Mouse (Mus musculus) ES-CJ7 (cell line): ENCODE data around the gene Ihh.

ENCODE experiments used
- DNase-seq: peaks from one replicate; pipeline ENCODE4 v3.0.0; 2011; ENCODE audit warnings: low read depth, low spot score

Gene Ihh

DNA sequence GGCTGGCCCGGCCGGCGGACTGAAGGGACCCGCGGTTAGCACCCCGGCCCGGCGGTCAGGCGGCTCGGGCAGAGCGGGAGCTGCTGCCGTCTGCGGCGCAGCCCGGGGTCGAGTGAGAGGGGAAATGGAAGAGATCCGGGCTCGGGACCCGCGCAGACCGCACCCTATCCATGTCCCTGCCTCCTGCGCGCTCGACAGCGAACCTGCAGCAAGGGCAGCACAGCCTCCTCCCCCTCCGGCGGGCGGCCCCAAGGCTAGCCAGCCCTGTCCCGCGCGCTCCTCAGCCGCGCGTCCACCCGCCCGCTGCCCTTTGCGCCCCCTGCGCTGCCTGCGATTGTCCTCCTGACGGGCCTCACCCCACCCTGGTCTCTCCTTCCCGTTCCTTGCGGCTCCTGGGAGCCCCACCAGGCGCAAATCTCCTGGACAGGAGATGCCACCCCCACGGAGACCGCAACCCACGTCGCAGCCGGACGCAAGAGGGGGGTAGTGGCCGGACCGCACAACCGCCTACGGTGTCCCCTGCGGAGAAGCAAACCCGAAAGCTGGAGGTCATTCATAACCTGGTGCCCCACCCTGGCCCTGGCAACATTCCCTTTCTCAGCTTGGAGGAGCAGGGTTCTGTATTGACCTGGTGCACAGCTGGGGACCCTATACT, at the start of gene Ihh:
Gene Ihh, minus strand, starts transcription at position 117 of the 655 bp plus-strand sequence.
- no peak for DNase-seq

DNA sequence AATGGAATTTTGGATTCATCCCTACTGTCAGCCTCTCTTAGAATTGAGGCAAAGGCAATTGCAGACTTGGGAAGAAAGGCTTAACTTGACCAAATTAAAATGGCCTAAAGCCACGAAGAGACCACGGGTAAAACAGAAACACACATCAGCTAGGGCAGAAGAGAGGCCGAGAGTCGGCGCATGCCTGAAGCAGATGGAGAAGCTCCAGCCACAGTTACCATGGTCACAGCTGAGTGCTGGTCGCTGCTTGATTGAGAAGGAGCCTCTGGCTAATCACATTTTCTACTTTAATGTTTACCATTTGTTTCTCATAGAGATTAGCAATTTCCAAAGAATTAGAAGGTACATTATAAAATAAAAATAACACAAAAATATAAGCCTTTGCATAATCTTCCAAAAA, 49.7 kb upstream of the Ihh start:
- DNase-seq: no peak

DNA sequence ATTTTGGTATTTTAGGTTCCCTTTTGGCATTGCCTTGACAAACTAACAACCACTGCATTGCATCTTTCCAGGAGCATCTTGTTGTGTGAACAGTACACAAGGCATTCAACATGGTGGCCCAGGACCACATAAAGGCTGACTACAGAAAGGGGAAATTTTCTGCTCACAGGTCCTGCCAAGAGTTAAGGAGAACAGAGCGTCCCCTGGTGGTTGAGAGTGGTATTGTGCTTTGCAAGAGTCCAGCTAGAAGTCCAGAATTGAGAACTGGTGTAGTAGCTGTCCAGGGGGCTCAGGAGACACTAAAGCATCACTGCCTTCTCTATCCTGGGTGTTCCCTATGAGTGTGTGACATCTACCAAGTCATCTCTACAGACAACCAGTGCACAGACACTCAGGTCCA, 49.0 kb upstream of the Ihh start:
- DNase-seq: peak; percentile 83

DNA sequence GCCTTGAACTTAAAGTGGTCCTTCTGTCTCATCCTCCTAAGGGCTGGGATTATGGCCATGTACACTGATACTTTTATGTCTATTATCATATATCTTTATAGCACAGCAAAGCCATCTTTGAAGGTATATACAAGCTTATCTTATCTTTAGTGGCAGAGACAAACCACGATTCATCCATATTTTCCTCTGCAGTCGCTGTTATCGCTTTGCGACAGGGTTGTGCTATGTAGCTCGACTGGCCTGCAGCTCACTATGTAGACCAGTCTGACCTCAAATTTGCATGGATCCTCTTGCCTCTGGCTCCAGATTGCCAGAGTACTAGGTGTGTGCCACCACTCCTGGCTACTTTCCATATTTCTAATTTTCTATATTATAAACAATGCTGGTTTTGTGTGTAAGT, 47.7 kb upstream of the Ihh start:
- no peak for DNase-seq

DNA sequence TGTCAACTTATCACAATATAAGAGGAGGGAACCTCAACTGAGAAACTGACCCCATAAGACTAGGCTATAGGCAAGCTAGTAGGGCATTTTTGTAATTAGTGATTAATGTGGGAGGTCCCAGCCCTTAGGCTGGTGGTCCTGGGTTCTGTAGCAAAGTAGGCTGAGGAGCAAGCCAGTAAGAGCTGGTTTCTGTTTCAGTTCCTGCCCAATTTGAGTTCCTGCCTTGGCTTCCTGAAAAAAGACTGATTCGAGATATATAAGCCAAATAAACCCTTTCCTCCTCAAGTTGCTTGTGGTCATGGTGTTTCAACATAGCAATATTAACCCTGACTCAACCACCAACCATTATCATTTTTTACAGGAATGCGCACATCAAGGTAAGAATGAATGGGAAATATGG, 45.8 kb upstream of the Ihh start:
- no peak for DNase-seq

DNA sequence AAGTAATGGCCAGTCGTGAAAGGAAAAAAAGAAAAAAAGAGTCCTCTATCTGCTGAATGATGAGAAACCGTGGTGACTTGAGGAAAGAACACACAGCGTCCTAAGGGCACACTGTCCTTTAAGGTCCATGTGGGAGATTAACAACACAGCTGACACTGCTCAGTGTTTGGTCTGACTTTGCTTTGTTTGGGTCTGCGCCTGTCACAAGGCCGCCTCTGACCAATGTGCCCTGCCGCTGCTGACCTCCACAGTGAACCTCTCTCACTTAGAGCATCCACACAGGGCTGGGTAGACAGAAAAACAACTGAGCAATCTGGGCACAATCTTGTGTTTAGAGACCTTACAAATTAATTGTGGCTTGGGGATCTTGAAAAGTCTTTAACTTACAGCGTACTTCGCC, 25.5 kb upstream of the Ihh start:
- DNase-seq: no peak

DNA sequence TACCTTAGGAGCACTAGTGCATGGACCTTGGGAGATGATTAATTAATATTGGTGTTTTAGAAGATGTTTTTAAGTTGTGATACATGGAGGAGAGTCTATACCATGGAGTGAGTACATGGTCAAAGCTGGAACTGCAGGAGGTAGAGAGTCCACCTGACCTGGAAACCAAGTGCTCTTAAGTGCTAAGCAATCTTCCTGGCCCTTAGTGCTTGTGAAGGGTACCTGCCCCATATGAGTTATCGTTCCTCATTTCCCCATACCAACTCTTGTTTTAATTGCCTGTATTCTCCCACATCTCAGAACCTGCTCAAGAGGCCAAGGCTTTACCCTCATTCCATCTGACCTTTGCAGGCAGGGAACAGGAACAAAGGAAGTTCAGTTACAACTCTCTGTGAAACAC, 24.5 kb upstream of the Ihh start:
- no peak for DNase-seq

DNA sequence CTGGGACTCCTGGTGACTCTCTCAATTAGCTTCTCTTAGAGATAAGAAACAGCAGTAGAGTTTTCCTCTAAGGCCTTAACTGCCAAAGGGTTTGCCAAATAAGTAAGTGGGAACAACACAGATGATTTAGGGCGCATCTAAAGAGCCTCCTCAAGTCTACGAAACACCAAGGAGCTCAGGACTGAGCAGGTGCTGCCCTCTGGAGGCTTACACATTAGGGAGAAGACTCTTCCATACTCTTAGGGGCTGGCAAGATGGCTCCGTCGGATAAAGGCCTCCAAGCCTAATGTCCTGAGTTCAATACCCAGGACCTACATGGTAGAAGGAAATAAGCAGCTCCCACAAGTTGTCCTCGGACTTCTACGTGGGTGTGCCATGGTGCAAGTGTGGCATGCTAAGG, 22.1 kb upstream of the Ihh start:
- peak; percentile 37 for DNase-seq

DNA sequence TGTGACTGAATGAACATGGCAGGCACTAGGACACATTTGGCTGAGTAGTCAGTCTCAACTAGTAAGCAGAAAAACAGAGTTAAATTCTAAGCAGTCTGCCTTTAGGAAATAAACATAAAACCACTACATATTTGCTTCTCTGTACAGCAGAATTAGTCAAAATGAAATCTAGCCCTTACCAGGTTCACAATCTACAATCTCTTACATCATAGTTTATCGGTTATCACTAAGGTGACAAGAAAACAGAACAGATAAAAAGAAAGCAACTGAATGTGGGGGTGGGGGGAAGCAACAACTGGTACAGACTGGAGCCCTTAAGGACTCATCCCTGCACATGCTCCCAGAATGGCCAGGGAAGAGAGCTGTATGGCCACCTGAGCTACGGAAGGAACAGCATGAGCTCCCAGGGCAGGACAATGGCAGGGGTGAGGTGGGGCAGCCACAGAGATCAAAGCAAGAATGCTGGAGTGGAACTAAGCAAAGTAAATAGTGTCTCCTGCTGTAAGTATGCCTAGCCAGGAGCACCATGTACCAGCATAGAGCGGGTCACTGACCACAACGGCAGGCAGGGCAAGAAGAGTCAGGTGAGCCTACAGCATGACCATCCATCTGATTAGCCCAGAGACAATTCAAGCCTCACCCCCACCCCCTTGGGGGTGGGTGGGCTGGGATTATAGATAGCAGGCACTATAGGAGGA, 20.0 kb upstream of the Ihh start:
- DNase-seq: no peak

DNA sequence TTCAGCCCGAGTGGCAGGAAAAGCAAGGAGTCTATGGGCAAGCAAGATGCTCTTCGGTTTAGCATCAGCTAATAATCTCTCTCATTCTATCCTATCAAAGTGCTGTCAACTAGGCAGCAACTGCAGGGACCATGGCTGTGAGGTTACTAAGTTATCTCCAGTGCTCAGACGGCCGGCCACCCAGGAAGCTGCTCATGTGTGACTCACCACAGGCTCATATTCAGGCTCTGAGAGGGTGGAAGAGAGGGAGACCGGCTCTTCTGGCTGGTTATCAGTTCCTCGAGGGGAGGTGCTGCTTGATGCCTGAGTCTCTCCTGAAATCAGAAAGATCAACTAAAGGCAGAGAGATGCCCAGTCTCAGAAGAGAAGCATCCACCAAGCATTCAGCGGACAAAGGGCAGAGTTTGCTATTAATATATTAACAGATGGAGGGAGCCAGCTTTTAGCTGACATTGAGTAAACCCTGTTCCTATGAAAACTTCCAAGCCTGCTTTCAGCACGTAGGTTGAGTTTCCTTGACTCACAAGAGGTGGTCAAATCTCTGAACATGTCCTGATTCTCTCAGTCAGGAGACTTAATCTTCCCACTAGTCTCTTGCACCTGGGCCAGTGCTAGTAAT, 16.6 kb upstream of the Ihh start:
- DNase-seq: no peak

DNA sequence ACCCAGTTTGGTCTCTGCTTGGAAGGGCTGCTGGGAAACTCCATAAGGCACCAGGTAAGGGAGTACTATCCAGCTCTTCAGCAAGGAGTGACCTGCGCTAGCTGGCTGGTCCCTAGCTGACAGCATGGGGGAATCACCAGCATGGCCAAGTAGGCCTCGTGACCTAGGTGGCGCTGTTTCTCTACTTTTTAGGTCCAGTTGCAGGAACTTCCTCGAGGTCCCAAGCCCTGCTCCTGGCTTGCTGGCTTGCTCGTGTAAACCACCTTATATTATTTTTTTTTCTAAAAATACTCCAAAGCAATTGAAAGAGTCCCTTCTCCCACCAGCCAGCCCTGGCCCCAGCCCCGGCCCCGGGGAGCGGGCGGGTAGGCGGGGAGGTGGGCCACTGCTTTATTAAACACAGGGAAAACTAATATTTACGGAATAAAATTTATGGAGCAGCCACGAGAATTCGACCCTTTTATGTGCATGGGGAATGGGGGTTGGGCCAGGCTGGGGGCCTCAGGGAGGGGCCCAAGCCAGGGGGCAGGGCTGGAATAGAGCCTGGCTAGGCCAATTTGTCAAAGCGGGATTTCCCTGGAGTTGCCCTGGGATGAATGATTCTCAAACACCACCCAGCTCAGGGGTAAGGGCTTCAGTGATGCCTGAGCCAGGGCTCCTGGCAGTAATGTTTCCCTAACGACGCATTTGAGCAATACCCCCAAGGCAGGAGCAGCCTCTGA, 13.2 kb upstream of the Ihh start:
- peak; percentile 91 for DNase-seq

DNA sequence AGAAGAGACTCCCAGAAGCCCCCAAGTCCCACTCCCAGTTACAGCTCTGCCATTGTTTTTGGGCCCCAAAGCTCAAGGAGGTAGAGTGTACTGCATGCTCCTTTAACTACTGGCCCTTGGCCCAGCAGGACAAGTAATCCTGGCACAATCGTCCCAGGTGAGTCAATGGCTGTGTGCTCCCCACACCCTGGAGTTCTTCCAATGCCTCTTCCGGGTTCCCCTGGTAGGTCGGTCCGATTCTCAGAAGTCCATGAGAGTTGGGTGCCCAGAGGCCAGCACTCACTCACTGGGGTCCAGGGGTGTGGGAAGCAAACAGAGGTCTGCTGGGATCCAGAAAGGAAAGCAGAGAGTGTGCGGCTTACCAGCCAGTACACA, 11.4 kb upstream of the Ihh start:
- DNase-seq: no peak

DNA sequence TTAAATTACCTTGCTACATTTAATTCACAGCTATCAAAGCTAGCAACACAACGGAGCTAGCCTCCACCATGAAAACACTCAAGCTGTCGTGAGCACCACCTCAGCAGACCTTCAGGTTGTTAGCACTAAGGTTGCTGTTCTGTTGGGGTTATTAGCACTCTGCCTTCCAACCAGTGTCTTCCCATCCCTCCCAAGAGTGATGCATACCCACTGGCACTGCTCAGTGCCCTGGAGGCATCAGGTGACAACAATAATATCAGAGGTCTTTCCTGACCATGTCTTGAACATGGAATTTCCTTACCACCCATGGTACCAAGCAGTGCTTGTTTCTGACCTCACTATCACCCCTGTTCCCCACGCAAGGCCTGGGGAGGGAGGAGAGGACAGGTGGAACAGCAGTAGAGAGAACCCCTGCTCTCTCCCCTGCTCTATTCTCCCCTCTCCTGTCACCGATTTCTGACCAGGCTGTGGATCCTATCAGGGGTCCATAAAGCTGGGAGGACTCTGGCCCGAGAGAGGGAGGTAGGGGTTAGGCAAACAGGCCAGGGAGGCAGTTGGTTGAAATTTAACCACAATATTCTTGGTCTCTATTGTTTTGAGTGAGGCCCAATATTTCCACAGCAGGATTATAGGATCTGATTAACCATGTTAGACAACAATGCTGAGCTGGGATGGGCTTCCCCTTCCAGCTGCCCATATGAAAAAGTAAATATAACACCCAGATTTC, 10.8 kb upstream of the Ihh start:
- no peak for DNase-seq

DNA sequence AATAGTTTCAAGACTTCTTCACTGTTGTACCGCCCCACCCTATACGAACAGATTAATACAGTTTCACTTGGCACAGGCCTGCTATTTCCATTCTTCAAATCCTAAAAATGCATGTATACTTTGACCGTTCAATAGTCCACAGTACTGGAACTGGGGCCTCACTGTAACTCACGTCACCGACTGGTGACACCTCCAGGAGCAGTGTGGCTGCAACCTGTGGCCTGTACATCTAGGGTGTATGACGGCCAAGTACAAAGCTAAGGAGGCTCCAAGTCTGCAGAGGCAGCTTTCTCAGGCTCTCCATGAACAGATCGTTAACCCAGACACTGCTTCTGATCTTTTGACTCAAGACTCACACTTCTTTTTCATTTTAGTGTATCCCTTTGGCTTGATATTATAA, 10.2 kb upstream of the Ihh start:
- DNase-seq: no peak

DNA sequence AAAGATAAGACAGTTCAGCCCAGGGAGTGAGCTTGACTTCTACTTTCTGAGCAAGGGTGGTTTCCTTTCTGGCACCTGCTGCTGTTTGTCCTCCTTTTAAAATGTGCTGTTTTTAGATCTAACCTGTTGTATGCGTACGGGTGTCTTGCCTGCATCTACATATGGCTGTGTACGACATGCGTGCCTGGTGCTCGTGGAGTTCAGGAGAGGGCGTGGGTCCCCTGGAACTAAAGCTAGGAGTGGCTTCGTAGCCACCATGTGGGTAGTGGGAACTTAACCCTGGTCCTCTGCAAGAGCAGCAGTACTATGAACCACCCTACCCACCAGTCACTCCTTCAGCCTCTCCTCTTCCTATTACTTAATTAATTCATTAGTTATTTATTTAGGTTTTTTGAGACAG, 8.6 kb upstream of the Ihh start:
- no peak for DNase-seq

DNA sequence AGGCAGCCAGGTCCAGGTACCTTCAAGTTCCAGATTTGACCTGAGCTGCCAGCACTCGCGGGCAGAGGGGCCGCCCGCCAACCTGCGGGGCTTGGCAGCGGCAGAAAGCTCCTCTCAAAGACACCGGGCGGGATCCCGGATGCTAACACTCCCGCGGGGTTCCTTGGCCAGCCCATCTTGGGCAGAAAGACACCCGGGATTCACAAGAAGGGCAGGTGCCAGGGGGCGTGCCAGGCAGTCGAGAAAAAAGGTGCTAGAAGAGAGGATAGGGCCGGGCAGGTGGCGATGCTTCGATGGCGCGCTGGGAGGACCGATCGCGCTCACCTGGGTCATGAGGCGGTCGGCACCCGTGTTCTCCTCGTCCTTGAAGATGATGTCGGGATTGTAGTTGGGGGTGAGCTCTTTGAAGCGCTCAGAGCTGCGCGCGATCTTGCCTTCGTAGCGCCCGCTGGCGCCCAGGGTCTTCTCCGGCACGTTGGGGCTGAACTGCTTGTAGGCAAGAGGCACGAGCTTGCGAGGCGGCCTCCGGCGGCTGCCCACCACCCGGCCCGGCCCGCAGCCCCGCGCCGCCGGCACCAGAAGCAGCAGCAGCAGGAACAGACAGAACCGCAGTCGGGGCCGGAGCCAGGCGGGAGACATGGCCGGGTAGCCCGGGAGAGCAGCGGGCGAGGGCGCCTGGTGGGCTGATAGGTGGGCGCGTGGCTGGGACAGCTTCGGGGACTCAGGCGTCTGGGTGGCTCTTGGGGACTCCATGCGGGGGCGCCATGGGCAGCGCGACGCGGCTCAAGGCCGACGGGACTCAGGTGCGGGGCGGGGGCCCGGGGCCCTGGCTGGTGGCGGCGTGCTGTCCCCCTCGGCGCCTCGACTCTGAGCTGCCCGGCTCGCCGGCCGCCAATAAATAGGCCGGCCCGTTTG, 639 bp downstream of the Ihh start:
- peak; percentile 55 for DNase-seq

DNA sequence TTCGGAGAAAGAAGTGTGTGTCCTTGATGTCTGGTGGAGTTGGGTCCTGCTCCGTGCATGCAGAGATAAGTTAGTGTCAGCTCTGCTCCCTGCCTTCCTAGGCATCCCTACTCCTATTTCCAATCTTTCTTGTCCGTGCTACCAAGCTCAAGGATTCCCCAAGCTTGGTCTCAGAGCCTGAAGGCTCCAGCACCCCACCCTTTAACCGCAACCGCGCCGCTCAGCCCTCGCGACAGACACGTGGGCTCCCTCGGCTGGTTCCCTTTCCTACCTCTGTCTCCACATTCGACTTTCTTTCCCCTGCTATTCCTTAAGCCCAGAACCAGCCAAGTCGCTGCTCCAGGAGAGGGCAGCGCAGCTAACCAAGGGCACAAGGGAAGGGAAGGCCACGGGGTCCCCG, 1.4 kb downstream of the Ihh start:
- DNase-seq: peak; percentile 56

DNA sequence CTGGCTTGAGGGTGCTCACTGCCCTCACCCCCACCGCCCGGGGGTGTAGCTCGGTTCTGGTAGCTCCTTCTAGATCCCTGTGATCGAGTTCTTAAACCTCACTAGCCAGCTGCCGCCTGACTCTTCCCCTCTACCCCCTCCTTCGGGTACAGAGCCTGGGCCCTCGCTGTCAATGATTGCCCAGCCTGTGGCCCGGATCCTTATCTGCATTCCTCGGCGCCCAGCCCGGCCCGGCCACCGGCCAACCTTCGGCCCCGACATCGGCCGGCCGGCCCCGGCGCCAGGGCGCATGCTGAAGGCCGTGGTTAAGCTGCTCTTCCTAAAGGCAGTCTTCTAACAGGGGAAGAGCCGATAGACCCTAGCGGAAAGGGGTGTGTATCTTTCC, 1.8 kb downstream of the Ihh start:
- DNase-seq: no peak

DNA sequence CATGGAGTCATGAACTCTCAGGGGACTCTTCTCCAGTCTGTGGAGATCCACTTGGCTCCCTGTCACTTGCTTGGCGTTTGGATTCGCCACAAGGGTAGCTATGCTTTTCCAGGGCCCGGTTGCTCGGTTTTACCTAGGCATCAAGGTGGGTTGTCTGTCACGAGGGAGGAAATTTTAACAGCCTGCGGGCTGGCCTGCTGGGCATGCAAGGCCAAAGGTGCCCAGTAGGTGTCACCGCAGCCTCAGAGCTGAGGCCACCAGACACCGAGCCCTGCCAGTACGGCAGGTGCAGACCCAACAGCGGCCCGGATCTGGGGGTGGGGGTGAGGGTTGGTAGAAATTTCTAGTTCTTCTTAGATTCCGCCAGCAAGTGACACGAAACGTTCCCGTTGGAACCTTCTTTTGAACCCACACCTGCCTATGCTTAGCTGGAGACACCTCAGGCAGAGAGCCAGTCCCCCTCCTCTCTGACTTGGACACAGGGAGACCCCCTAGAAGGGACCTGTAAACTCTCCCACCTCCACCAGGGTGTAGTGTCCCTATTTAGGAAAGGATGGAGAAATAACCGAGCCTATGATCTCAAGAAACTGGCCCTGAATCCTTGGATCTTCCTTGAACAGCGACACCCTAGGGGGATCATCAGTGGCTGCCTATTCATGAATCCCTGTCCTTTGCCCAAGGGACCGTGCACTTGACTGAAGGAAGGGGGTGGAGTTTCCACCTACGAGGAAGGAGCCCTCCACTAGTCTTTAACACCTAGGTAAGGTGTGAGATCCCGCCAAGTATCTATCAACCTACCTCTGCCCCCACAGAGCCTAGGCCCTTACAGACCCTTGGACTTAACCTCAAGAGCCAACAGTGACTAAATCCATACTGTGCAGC, 2.4 kb downstream of the Ihh start:
- peak; percentile 81 for DNase-seq
